Mouse (Mus musculus) lung, adult 2 months (tissue): Measurements from ENCODE around the gene Arl15.

ENCODE experiments used
- CTCF ChIP-seq: fragments of 200-500 bp; IDR thresholded peaks from 2 replicates; pipeline ENCODE4 v1.5.1; 2011; ENCODE audit warnings: mild to moderate bottlenecking, low read length, control low read depth; ENCODE audit not compliant: insufficient read depth
- POLR2A ChIP-seq: fragments of 200-500 bp; IDR thresholded peaks from 2 replicates; pipeline ENCODE4 v1.6.1; 2011; ENCODE audit warnings: low read depth, mild to moderate bottlenecking, control low read depth, low read length, borderline replicate concordance; ENCODE audit errors: extremely low read depth

GRCm38 (mm10) chr13:113939097-113939496, 144.8 kb downstream of the Arl15 start:
- TF ChIP-seq POLR2A (no peak), CTCF (no peak)
